Mouse (Mus musculus) lung, adult 2 months (tissue): ENCODE data around the gene Pou2f1. TPM values are rescaled to one million over a fixed set of nuclear protein-coding genes. Genes with fewer than 3 reads are reported as not detected.

Experiments used
- DNase-seq: peaks from one replicate; pipeline ENCODE4 v3.0.0; 2022
- H3K4me1 ChIP-seq: fragments of 200-500 bp; 2 replicates; pipeline ENCODE4 v1.6.1; 2011; ENCODE audit warnings: low read length; ENCODE audit not compliant: control insufficient read depth, insufficient read depth
- H3K4me3 ChIP-seq: fragments of 200-500 bp; replicated peaks from 2 replicates; pipeline ENCODE3; 2011; ENCODE audit warnings: low read depth, mild to moderate bottlenecking, control low read depth, low read length; ENCODE audit errors: extremely low read depth
- CTCF ChIP-seq: fragments of 200-500 bp; IDR thresholded peaks from 2 replicates; pipeline ENCODE4 v1.5.1; 2011; ENCODE audit warnings: mild to moderate bottlenecking, low read length, control low read depth; ENCODE audit not compliant: insufficient read depth
- POLR2A ChIP-seq: fragments of 200-500 bp; IDR thresholded peaks from 2 replicates; pipeline ENCODE4 v1.6.1; 2011; ENCODE audit warnings: low read depth, mild to moderate bottlenecking, control low read depth, low read length, borderline replicate concordance; ENCODE audit errors: extremely low read depth
- WGBS: fragments of 180-500 bp; shearing (Covaris S2); methylation state at CpG from one replicate; pipeline ENCODE4 v1.1.7; 2018; 5-methylcytosine and 5-hydroxymethylcytosine counted together
- polyA plus RNA-seq: library from polyadenylated mRNA; depleted of rRNA; stranded (reverse); fragments of >200 nt; gene quantifications from 2 replicates; pipeline ENCODE4 v1.2.3, GENCODE M21; 2012

Gene Pou2f1
- polyA plus RNA-seq, 1 experiment: 13.7 TPM

DNA sequence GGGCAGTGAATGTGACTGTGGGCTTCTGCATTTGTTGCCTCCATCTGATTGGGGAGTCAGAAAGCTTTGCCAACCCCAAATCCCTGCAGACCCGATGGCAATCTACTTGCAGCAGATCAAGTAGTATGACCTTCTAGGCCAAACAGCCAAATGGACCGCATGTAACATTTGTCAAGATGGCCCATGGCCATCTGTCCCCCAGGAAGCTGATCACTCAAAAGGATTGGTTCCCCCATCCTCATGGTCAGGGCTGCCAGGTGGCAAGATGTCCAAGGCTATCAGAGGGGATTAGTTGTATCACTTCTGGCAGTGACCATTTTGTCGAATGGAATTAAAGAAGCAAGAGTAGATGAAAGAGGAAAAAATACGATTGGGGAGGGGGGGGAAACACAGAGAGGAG, 163.3 kb downstream of the Pou2f1 start:
- no peak for DNase-seq
- TF ChIP-seq CTCF (no peak), POLR2A (no peak)
- WGBS: 92% methylated on average over 4 of the region's 4 CpGs
- no peak overlapping the region for H3K4me3 ChIP-seq
- H3K4me1 ChIP-seq: peaks cover 5% of the 10 kb centered on the region; the same call in 1 of the 2 replicates

DNA sequence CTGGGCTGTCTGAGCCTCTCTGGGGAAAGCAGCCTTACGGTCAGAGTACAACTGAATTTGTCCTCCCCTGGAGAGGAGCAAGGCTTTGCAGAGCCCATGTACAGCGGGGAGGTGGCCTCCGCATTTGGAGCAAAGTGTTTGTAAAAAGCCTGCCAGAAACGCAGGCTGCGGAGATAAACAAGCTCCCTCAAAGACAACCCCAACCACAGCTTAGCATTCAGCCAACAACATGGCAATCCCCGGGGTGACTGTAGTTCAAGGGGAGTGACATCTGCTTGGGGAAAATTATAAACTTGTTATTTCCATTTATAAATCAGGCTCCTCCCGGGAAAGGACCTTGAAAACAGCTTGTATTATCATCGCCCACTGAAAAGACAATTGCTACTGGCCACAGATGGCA, 164.9 kb downstream of the Pou2f1 start:
- WGBS: 25% methylated on average over 8 of the region's 8 CpGs
- TF ChIP-seq CTCF: no peak
- TF ChIP-seq POLR2A: no peak
- peaks cover 5% of the 10 kb centered on the region; the same call in 1 of the 2 replicates for H3K4me1 ChIP-seq
- no peak overlapping the region for H3K4me3 ChIP-seq
- DNase-seq: no peak

DNA sequence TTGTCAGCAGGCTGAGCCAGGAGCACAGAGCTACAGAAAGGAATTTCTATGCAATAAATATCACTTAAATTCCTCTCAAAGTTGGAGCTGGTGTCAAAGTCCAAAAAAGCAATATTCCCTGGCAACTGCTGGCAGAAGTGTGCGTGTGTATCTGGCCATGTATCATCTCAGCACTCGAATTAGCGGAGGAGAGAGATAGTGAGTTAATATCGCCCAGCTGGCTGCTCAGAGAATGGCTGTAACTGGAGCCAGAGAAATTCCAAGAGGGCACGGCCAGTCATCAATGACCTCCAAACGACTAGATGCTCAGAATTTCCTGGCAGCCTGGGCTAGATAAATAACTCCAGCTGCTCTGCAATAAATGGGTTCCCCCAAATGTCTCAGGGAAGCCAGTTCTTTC, 166.0 kb downstream of the Pou2f1 start:
- TF ChIP-seq CTCF (no peak), POLR2A (no peak)
- no peak for DNase-seq
- WGBS: 42% methylated on average over 6 of the region's 6 CpGs
- Histone ChIP-seq H3K4me1 (peaks cover 5% of the 10 kb centered on the region; the same call in 1 of the 2 replicates), H3K4me3 (no peak overlapping the region)

DNA sequence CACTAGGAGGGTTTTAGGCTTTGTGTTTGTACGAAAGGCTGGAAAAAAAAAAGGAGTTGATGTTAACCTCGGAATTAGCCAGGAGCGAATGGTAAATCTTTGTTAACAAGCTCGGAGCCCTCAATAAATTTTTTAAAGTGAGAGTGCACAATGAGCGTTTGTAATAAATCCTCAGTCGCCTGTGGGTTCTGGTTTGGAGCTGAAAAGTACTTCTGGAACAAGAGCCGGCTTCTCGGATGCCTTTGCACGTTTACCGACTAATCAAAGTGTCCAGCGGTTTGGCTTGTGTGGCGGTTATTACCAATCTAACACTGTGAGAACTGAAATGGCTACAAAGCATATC, 167.9 kb downstream of the Pou2f1 start:
- Histone ChIP-seq H3K4me3 (no peak overlapping the region), H3K4me1 (peaks cover 5% of the 10 kb centered on the region; the same call in 1 of the 2 replicates)
- 56% methylated on average over 12 of the region's 12 CpGs for WGBS
- TF ChIP-seq POLR2A: no peak
- TF ChIP-seq CTCF: no peak
- no peak for DNase-seq

DNA sequence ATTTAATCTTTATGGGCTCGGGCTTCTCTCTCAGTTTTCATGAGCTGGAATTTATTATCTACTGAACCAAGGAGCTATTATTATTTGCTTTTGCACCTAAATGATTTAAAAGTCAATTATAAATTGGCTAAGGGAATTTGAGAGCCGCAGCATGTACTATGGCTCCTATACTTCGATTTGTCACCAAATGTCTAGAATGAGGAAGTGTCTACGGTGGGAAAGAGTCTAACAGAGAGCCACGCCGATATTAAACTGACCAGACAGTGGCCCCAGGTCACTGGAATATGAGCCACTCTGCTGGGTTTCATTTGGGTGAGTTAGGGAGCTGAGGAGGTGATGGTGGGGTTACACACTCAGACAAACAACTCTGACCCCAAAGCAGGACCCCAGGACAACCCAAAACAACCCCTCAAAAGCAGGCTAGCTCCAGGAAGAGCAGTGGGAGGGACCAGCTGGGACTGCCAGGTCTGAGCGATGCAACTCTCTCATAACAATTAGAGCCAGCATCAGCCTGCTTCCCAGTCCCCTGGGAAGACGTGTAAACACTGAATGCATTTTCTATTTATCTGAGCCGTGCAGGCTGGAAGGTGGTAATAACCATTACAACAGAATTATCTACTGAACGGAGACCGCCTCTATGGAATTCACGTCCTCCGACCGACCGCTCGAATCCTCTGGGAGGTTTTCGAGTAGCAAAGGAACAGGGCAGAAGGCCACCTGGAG, 168.4 kb downstream of the Pou2f1 start:
- no peak for TF ChIP-seq POLR2A
- no peak for TF ChIP-seq CTCF

DNA sequence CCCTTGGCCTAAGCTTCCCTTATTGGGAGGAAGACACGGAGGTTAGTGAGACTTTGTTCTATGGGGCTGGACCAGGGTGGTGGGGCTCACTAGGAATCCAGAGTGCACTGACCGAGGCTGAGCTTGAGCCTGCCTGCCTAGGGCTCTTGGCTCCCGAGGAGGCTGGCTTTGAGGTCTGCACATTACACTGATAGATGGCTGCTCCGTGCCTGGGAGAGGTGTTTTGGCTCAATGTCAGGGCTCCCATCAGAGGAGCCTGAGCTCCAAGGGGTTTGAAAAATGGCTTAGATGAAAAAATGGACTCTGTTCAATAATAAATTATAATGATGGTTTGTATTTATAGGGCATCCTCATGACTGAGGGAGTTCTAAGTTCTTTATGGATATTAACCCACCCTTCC, 169.2 kb downstream of the Pou2f1 start:
- 56% methylated on average over 4 of the region's 4 CpGs for WGBS

More for the DNA sequence above, 168.4 kb downstream of the Pou2f1 start:
- Histone ChIP-seq H3K4me3 (no peak overlapping the region), H3K4me1 (peaks cover 5% of the 10 kb centered on the region; the same call in 1 of the 2 replicates)
- no peak for DNase-seq
- WGBS: 32% methylated on average over 17 of the region's 17 CpGs

DNA sequence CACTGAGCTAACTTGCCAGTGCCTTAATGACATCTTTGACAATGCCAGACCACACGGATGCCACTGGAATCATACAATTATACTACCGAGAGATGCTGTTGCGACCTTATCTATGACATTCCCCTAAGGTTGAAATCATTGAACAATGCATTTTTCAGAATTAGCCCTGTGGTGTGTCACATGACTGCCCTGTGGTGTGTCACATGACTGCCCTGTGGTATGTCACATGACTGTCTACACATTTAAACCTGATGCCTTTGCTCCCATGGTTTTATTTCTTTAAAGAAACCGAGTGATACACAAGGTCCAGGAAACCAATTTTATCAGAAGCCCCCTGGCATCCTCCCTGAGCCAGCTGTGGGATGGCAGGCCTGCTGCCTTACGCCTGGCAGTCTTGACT, 172.6 kb downstream of the Pou2f1 start:
- H3K4me3 ChIP-seq: no peak overlapping the region
- no peak for DNase-seq
- no peaks in the 10 kb centered on the region for H3K4me1 ChIP-seq
- TF ChIP-seq POLR2A: no peak
- TF ChIP-seq CTCF: no peak
- WGBS: 90% methylated on average over 5 of the region's 5 CpGs

More for the DNA sequence above, 169.2 kb downstream of the Pou2f1 start:
- TF ChIP-seq POLR2A: no peak
- TF ChIP-seq CTCF: no peak
- DNase-seq: no peak
- Histone ChIP-seq H3K4me3 (no peak overlapping the region), H3K4me1 (peaks cover 5% of the 10 kb centered on the region; the same call in 1 of the 2 replicates)

DNA sequence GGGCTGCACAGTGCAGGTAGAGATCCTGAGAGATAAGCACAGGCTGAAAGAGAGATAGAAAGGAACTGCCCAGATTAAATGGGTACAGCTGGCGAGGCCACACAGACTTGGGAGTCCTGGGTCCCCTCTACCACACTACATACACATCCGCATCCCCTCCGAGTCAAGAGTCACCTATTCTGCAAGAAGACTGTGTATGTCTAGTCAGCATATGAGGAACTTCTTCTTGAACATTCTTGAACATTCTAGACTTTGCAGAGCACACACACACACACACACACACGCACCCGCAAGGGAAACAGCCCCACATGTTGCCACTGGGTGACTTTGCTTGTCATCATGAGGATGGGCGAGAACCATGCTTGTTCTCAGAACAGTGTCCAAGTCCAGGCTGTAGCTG, 173.9 kb downstream of the Pou2f1 start:
- no peak overlapping the region for H3K4me3 ChIP-seq
- TF ChIP-seq CTCF (no peak), POLR2A (no peak)
- no peaks in the 10 kb centered on the region for H3K4me1 ChIP-seq
- DNase-seq: no peak
- WGBS: 86% methylated on average over 6 of the region's 6 CpGs

DNA sequence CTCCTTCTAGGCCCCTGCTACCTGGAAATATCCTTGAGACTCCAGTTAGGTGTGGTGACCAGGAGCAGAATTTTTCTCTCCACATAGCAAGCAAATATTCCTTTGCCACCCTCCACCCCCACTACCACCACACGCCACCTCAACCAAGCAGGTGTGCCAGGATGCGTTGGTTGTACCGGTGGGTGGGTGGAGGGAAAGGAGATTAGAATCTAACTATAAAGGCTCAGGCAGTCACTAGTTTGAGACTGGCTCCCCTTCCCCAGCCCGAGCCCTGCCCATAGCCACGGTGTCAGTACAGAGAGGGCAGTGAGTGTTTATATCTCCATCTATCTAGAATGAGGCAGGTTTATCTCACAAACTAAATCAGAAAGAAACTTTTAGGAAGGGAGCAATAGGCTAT, 174.3 kb downstream of the Pou2f1 start:
- H3K4me1 ChIP-seq: no peaks in the 10 kb centered on the region
- 74% methylated on average over 5 of the region's 5 CpGs for WGBS
- no peak for DNase-seq

DNA sequence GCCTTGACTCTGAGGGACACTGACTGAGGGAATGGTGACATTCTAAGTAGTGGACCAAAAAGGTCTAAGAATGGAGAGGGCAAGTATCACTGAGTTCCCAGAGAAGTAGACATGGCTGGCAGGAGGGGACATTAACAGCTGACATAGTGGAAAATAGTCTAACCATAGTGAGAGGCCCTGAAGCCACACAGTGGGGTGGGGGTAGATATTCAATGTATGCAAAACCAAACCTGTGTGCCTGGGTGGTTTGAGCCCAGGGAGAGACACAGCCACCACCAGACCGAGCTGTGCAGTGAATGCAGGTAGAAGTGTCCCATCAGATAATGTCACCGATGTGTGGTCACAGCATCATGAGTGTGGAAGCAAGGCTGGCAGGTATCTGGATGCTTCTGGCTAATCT, 180.4 kb downstream of the Pou2f1 start:
- no peak for DNase-seq
- H3K4me1 ChIP-seq: no peaks in the 10 kb centered on the region
- WGBS: 52% methylated on average over 2 of the region's 2 CpGs
- H3K4me3 ChIP-seq: no peak overlapping the region
- TF ChIP-seq CTCF: no peak
- no peak for TF ChIP-seq POLR2A

More for the DNA sequence above, 174.3 kb downstream of the Pou2f1 start:
- TF ChIP-seq POLR2A: no peak
- no peak overlapping the region for H3K4me3 ChIP-seq

DNA sequence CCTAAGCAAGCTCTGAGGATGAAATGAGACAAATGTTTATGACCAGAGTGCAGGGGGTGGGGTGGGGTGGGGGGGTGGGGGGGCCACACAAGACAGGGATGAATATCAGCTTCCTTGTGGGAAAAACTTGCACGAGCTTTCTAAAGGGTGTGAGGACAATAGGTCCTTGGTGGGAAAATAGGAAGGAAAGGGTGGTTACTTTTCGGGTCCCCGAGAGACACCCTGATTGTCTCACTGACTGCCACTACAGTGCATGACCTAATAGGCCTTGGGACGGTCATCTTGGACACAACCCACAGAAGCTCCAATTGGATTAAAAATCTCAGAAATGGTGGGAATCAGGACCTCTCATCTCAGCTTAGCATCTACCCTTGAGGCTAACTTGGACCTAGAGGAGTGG, 183.3 kb downstream of the Pou2f1 start:
- 48% methylated on average over 4 of the region's 4 CpGs for WGBS
- H3K4me3 ChIP-seq: no peak overlapping the region
- no peaks in the 10 kb centered on the region for H3K4me1 ChIP-seq
- TF ChIP-seq CTCF: no peak
- no peak for TF ChIP-seq POLR2A
- DNase-seq: no peak
